Mouse (Mus musculus) neural tube, embryonic 14.5 days (tissue): ENCODE data around the gene Map4k1. TPM values are rescaled to one million over a fixed set of nuclear protein-coding genes. Genes with fewer than 3 reads are reported as not detected.

ENCODE experiments used
- ATAC-seq: fragments of 200-750 bp; cut with Nextera tagmentation; 2 replicates; pipeline ENCODE4 v1.8.0; 2017; ENCODE audit warnings: low read depth, mild to moderate bottlenecking, moderate TSS enrichment, moderate library complexity
- H3K27ac ChIP-seq: fragments of 300-500 bp; sonication (generic); 2 replicates; pipeline ENCODE4 v1.5.1; 2014; ENCODE audit warnings: low read depth, mild to moderate bottlenecking, control low read depth, low read length, moderate library complexity, mixed read lengths
- H3K27me3 ChIP-seq: fragments of 300-500 bp; sonication (generic); 2 replicates; pipeline ENCODE4 v1.6.1; 2014; ENCODE audit warnings: low read length; ENCODE audit not compliant: control insufficient read depth, insufficient read depth
- H3K36me3 ChIP-seq: fragments of 300-500 bp; sonication (generic); 2 replicates; pipeline ENCODE4 v1.6.1; 2014; ENCODE audit warnings: low read length, mixed read lengths; ENCODE audit not compliant: control insufficient read depth, insufficient read depth
- H3K4me1 ChIP-seq: fragments of 300-500 bp; sonication (generic); 2 replicates; pipeline ENCODE4 v1.6.1; 2014; ENCODE audit warnings: low read length; ENCODE audit not compliant: control insufficient read depth, insufficient read depth
- H3K4me2 ChIP-seq: fragments of 300-500 bp; sonication (generic); 2 replicates; pipeline ENCODE4 v1.6.1; 2014; ENCODE audit warnings: mild to moderate bottlenecking, low read depth, low read length, control low read depth
- H3K4me3 ChIP-seq: fragments of 300-500 bp; sonication (generic); 2 replicates; pipeline ENCODE4 v1.5.1; 2014; ENCODE audit warnings: low read depth, low read length, control low read depth, mixed read lengths
- H3K9ac ChIP-seq: fragments of 300-500 bp; sonication (generic); replicated peaks from 2 replicates; pipeline ENCODE4 v1.6.1; 2014; ENCODE audit warnings: low read depth, mild to moderate bottlenecking, control low read depth, low read length, mixed read lengths
- H3K9me3 ChIP-seq: fragments of 300-500 bp; sonication (generic); 2 replicates; pipeline ENCODE4 v1.6.1; 2016; ENCODE audit warnings: low read length; ENCODE audit not compliant: control insufficient read depth
- WGBS: fragments of 180-500 bp; shearing (Covaris S2); extraction: QIAGEN DNeasy Blood & Tissue Kit; methylation state at CpG from one replicate; pipeline ENCODE4 v1.1.7; 2014; 5-methylcytosine and 5-hydroxymethylcytosine counted together
- polyA plus RNA-seq: library from polyadenylated mRNA; unstranded; fragments of >200 nt; fragmentation: Nextera tagmentation; extraction: Ambion mirVana; gene quantifications from 2 replicates; pipeline ENCODE4 v1.2.1, GENCODE M21; 2014

Gene Map4k1
- polyA plus RNA-seq, 1 experiment from 2014 or later: 7.8 TPM

GRCm38 (mm10) chr7:28959505-28960045 is 22.3 kb upstream of the Map4k1 start:
- Histone ChIP-seq H3K9ac (peak overlapping the region; percentile 26; the same call in 1 of the 2 replicates), H3K27me3 (no peaks in the 10 kb centered on the region), H3K4me3 (peak overlapping the region; percentile 87; the same call in 1 of the 2 replicates), H3K4me2 (peak overlapping the region; percentile 63), H3K4me1 (peaks cover 32% of the 10 kb centered on the region), H3K27ac (no peak overlapping the region), H3K36me3 (no peaks in the 10 kb centered on the region), H3K9me3 (no peaks in the 10 kb centered on the region)
- no peak for ATAC-seq
- 42% methylated on average over 6 of the region's 6 CpGs for WGBS

GRCm38 (mm10) chr7:28960354-28961046 is 21.4 kb upstream of the Map4k1 start:
- Histone ChIP-seq H3K4me3 (peak overlapping the region; percentile 87), H3K9ac (peak overlapping the region; percentile 89), H3K27ac (0 out of 2 replicates have a peak overlapping the region, but pooled peaks have one; percentile 34), H3K36me3 (no peaks in the 10 kb centered on the region), H3K4me2 (peak overlapping the region; percentile 63), H3K9me3 (no peaks in the 10 kb centered on the region), H3K27me3 (no peaks in the 10 kb centered on the region), H3K4me1 (peaks cover 32% of the 10 kb centered on the region)
- 36% methylated on average over 9 of the region's 9 CpGs for WGBS
- ATAC-seq: no peak

GRCm38 (mm10) chr7:28961584-28961926 is 20.3 kb upstream of the Map4k1 start:
- Histone ChIP-seq H3K27me3 (no peaks in the 10 kb centered on the region), H3K36me3 (no peaks in the 10 kb centered on the region), H3K4me1 (peaks cover 32% of the 10 kb centered on the region), H3K27ac (peak overlapping the region; percentile 40), H3K4me2 (peak overlapping the region; percentile 63), H3K9ac (peak overlapping the region; percentile 89), H3K9me3 (no peaks in the 10 kb centered on the region), H3K4me3 (peak overlapping the region; percentile 87)
- peak; percentile 18; the same call in 1 of the 2 replicates for ATAC-seq
- WGBS: 0% methylated on average over 7 of the region's 7 CpGs

- peak within 1 kb of the TSS; percentile 89 for H3K9ac ChIP-seq
- peak within 1 kb of the TSS; percentile 79 for H3K27ac ChIP-seq
- WGBS: 1% methylated on average over 74 of the region's 76 CpGs
- H3K4me3 ChIP-seq: peak within 1 kb of the TSS; percentile 87
- H3K36me3 ChIP-seq: no peaks in the 10 kb centered on the region
- H3K4me1 ChIP-seq: peaks cover 32% of the 10 kb centered on the region
- peak; percentile 90 for ATAC-seq
- peak within 1 kb of the TSS; percentile 63 for H3K4me2 ChIP-seq
- no peaks in the 10 kb centered on the region for H3K27me3 ChIP-seq
- no peaks in the 10 kb centered on the region for H3K9me3 ChIP-seq
Measured at GRCm38 (mm10) chr7:28961927-28962670, 19.8 kb upstream of the Map4k1 start, which contains the start of gene Actn4. Gene Actn4 (minus strand): TSS chr7:28962340.

- no peaks in the 10 kb centered on the region for H3K27me3 ChIP-seq
- no peaks in the 10 kb centered on the region for H3K36me3 ChIP-seq
- H3K9ac ChIP-seq: no peak overlapping the region
- peak overlapping the region; percentile 79; the same call in 1 of the 2 replicates for H3K27ac ChIP-seq
- H3K4me1 ChIP-seq: peaks cover 30% of the 10 kb centered on the region
- WGBS: 78% methylated on average over 3 of the region's 3 CpGs
- no peak overlapping the region for H3K4me2 ChIP-seq
- H3K9me3 ChIP-seq: no peaks in the 10 kb centered on the region
- H3K4me3 ChIP-seq: no peak overlapping the region
- ATAC-seq: no peak
Measured at GRCm38 (mm10) chr7:28963399-28963923, 18.4 kb upstream of the Map4k1 start.

GRCm38 (mm10) chr7:28965346-28965840 is 16.5 kb upstream of the Map4k1 start:
- no peak for ATAC-seq
- Histone ChIP-seq H3K36me3 (peaks cover 7% of the 10 kb centered on the region; the same call in 1 of the 2 replicates), H3K4me2 (no peak overlapping the region), H3K4me1 (peaks cover 12% of the 10 kb centered on the region), H3K4me3 (no peak overlapping the region), H3K9me3 (no peaks in the 10 kb centered on the region), H3K27me3 (no peaks in the 10 kb centered on the region), H3K9ac (no peak overlapping the region), H3K27ac (no peak overlapping the region)
- 72% methylated on average over 5 of the region's 5 CpGs for WGBS

- ATAC-seq: no peak
- 90% methylated on average over 4 of the region's 5 CpGs for WGBS
- Histone ChIP-seq H3K4me2 (no peak overlapping the region), H3K4me3 (no peak overlapping the region), H3K27me3 (no peaks in the 10 kb centered on the region), H3K4me1 (peaks cover 4% of the 10 kb centered on the region; the same call in 1 of the 2 replicates), H3K9ac (no peak overlapping the region), H3K36me3 (peaks cover 11% of the 10 kb centered on the region; the same call in 1 of the 2 replicates), H3K9me3 (no peaks in the 10 kb centered on the region), H3K27ac (no peak overlapping the region)
Measured at GRCm38 (mm10) chr7:28966181-28966580, 15.7 kb upstream of the Map4k1 start.

- Histone ChIP-seq H3K36me3 (peaks cover 15% of the 10 kb centered on the region; the same call in 1 of the 2 replicates), H3K9ac (no peak overlapping the region), H3K4me1 (no peaks in the 10 kb centered on the region), H3K4me2 (no peak overlapping the region), H3K4me3 (no peak overlapping the region), H3K27ac (no peak overlapping the region), H3K9me3 (no peaks in the 10 kb centered on the region), H3K27me3 (no peaks in the 10 kb centered on the region)
- ATAC-seq: no peak
- whole genome bisulfite sequencing: 73% methylated on average over 4 of the region's 4 CpGs
Measured at GRCm38 (mm10) chr7:28966751-28967505, 14.9 kb upstream of the Map4k1 start.
